Mouse (Mus musculus) midbrain, embryonic 14.5 days (tissue): Measurements from ENCODE around the gene Syn3. TPM values are rescaled to one million over a fixed set of nuclear protein-coding genes. Genes with fewer than 3 reads are reported as not detected.
A peak's percentile ranks its signal among the peaks of the same experiment; 100 is the strongest.

Experiments
- ATAC-seq: fragments of 200-750 bp; cut with Nextera tagmentation; 2 replicates; pipeline ENCODE4 v1.8.0; 2017; ENCODE audit warnings: moderate number of reproducible peaks, moderate library complexity; ENCODE audit not compliant: low FRiP score, low TSS enrichment
- DNase-seq: peaks from one replicate; pipeline ENCODE4 v3.0.0-alpha.2; 2015
- H3K27ac ChIP-seq: fragments of 300-500 bp; sonication (generic); replicated peaks from 2 replicates; pipeline ENCODE4 v1.5.1; 2014; ENCODE audit warnings: mild to moderate bottlenecking, low read depth, low read length, moderate library complexity
- H3K27me3 ChIP-seq: fragments of 300-500 bp; sonication (generic); 2 replicates; pipeline ENCODE4 v1.6.1; 2014; ENCODE audit warnings: low read length, control low read depth, mixed read lengths; ENCODE audit not compliant: control insufficient read depth, insufficient read depth
- H3K36me3 ChIP-seq: fragments of 300-500 bp; sonication (generic); 2 replicates; pipeline ENCODE4 v1.6.1; 2014; ENCODE audit warnings: low read length, control low read depth; ENCODE audit not compliant: control insufficient read depth, insufficient read depth
- H3K4me1 ChIP-seq: fragments of 300-500 bp; sonication (generic); 2 replicates; pipeline ENCODE4 v1.6.1; 2014; ENCODE audit warnings: mild to moderate bottlenecking, antibody characterized with exemption, low read length, control low read depth; ENCODE audit not compliant: control insufficient read depth, insufficient read depth
- H3K4me2 ChIP-seq: fragments of 300-500 bp; sonication (generic); 2 replicates; pipeline ENCODE4 v1.6.1; 2014; ENCODE audit warnings: mild to moderate bottlenecking, low read length, moderate library complexity
- H3K4me3 ChIP-seq: fragments of 300-500 bp; sonication (generic); replicated peaks from 2 replicates; pipeline ENCODE4 v1.5.1; 2014; ENCODE audit warnings: low read depth, low read length
- H3K9ac ChIP-seq: fragments of 300-500 bp; sonication (generic); replicated peaks from 2 replicates; pipeline ENCODE4 v1.6.1; 2014; ENCODE audit warnings: mild to moderate bottlenecking, low read length, moderate library complexity
- H3K9me3 ChIP-seq: fragments of 300-500 bp; sonication (generic); 2 replicates; pipeline ENCODE4 v1.6.1; 2016; ENCODE audit warnings: low read length, control low read depth, mixed read lengths; ENCODE audit not compliant: control insufficient read depth
- WGBS: fragments of 180-500 bp; shearing (Covaris S2); extraction: QIAGEN DNeasy Blood & Tissue Kit; methylation state at CpG from one replicate; pipeline ENCODE4 v1.1.7; 2014; 5-methylcytosine and 5-hydroxymethylcytosine counted together
- polyA plus RNA-seq: library from polyadenylated mRNA; unstranded; fragments of >200 nt; fragmentation: Nextera tagmentation; extraction: Ambion mirVana; gene quantifications from 2 replicates; pipeline ENCODE4 v1.2.1, GENCODE M21; 2014

Syn3 gene
- polyA plus RNA-seq, 1 experiment from 2014 or later = 25.6 TPM

GRCm38 (mm10) chr10:86079921-86080320 lies 418.8 kb downstream of the Syn3 start:
- Histone ChIP-seq H3K9ac (no peak overlapping the region), H3K27me3 (no peaks in the 10 kb centered on the region), H3K4me1 (no peaks in the 10 kb centered on the region), H3K4me3 (no peak overlapping the region), H3K9me3 (no peaks in the 10 kb centered on the region), H3K36me3 (no peaks in the 10 kb centered on the region), H3K4me2 (no peak overlapping the region), H3K27ac (no peak overlapping the region)
- ATAC-seq (no peak), DNase-seq (no peak)
- WGBS = 87% methylated on average over 9 of the region's 9 CpGs

GRCm38 (mm10) chr10:86078761-86079160 lies 419.9 kb downstream of the Syn3 start:
- 89% methylated on average over 2 of the region's 2 CpGs for WGBS

GRCm38 (mm10) chr10:86077272-86077671 lies 421.4 kb downstream of the Syn3 start:
- no peak overlapping the region for H3K27ac ChIP-seq
- ATAC-seq (no peak), DNase-seq (no peak)
- no peaks in the 10 kb centered on the region for H3K36me3 ChIP-seq
- H3K4me3 ChIP-seq = no peak overlapping the region
- H3K4me2 ChIP-seq = no peak overlapping the region
- WGBS = 84% methylated on average over 2 of the region's 2 CpGs
- no peaks in the 10 kb centered on the region for H3K4me1 ChIP-seq
- no peaks in the 10 kb centered on the region for H3K27me3 ChIP-seq
- no peak overlapping the region for H3K9ac ChIP-seq
- H3K9me3 ChIP-seq = peaks cover 4% of the 10 kb centered on the region; the same call in 1 of the 2 replicates

More at GRCm38 (mm10) chr10:86078761-86079160, 419.9 kb downstream of the Syn3 start:
- H3K4me2 ChIP-seq = no peak overlapping the region
- H3K9ac ChIP-seq = no peak overlapping the region
- H3K4me1 ChIP-seq = no peaks in the 10 kb centered on the region
- ATAC-seq (no peak), DNase-seq (no peak)
- no peak overlapping the region for H3K27ac ChIP-seq
- no peaks in the 10 kb centered on the region for H3K36me3 ChIP-seq
- H3K4me3 ChIP-seq = no peak overlapping the region
- peaks cover 2% of the 10 kb centered on the region; the same call in 1 of the 2 replicates for H3K9me3 ChIP-seq
- H3K27me3 ChIP-seq = no peaks in the 10 kb centered on the region

GRCm38 (mm10) chr10:86074971-86075711 lies 423.6 kb downstream of the Syn3 start:
- WGBS = 88% methylated on average over 9 of the region's 9 CpGs
- H3K36me3 ChIP-seq = no peaks in the 10 kb centered on the region
- no peak overlapping the region for H3K9ac ChIP-seq
- H3K4me3 ChIP-seq = no peak overlapping the region
- peaks cover 4% of the 10 kb centered on the region; the same call in 1 of the 2 replicates for H3K9me3 ChIP-seq
- ATAC-seq (no peak), DNase-seq (peak; percentile 8)
- H3K4me2 ChIP-seq = no peak overlapping the region
- no peak overlapping the region for H3K27ac ChIP-seq
- no peaks in the 10 kb centered on the region for H3K27me3 ChIP-seq
- no peaks in the 10 kb centered on the region for H3K4me1 ChIP-seq

- WGBS = 84% methylated on average over 4 of the region's 4 CpGs
- H3K27ac ChIP-seq = no peak overlapping the region
- H3K4me3 ChIP-seq = no peak overlapping the region
- no peaks in the 10 kb centered on the region for H3K36me3 ChIP-seq
- no peaks in the 10 kb centered on the region for H3K27me3 ChIP-seq
- no peak for DNase-seq
- peaks cover 4% of the 10 kb centered on the region; the same call in 1 of the 2 replicates for H3K9me3 ChIP-seq
- H3K4me1 ChIP-seq = no peaks in the 10 kb centered on the region
- no peak for ATAC-seq
- no peak overlapping the region for H3K4me2 ChIP-seq
- H3K9ac ChIP-seq = no peak overlapping the region
Measured at GRCm38 (mm10) chr10:86074134-86074533, 424.6 kb downstream of the Syn3 start.

GRCm38 (mm10) chr10:86070751-86071150 lies 427.9 kb downstream of the Syn3 start:
- 86% methylated on average over 3 of the region's 3 CpGs for WGBS
- H3K27me3 ChIP-seq = no peaks in the 10 kb centered on the region
- no peak for ATAC-seq
- H3K4me3 ChIP-seq = no peak overlapping the region
- no peaks in the 10 kb centered on the region for H3K4me1 ChIP-seq
- DNase-seq = no peak
- no peaks in the 10 kb centered on the region for H3K36me3 ChIP-seq
- no peak overlapping the region for H3K4me2 ChIP-seq
- no peak overlapping the region for H3K9ac ChIP-seq
- no peak overlapping the region for H3K27ac ChIP-seq
- H3K9me3 ChIP-seq = peaks cover 4% of the 10 kb centered on the region; the same call in 1 of the 2 replicates

- peaks cover 4% of the 10 kb centered on the region; the same call in 1 of the 2 replicates for H3K9me3 ChIP-seq
- 6% methylated on average over 3 of the region's 3 CpGs for WGBS
- DNase-seq (peak; percentile 41), ATAC-seq (peak; percentile 32; the same call in 1 of the 2 replicates)
- H3K27me3 ChIP-seq = no peaks in the 10 kb centered on the region
- H3K4me3 ChIP-seq = no peak overlapping the region
- no peaks in the 10 kb centered on the region for H3K4me1 ChIP-seq
- no peaks in the 10 kb centered on the region for H3K36me3 ChIP-seq
- H3K9ac ChIP-seq = no peak overlapping the region
- no peak overlapping the region for H3K27ac ChIP-seq
- H3K4me2 ChIP-seq = no peak overlapping the region
Measured at GRCm38 (mm10) chr10:86069341-86069740, 429.4 kb downstream of the Syn3 start.

- WGBS = 77% methylated on average over 10 of the region's 10 CpGs
- no peak for ATAC-seq
- no peaks in the 10 kb centered on the region for H3K27me3 ChIP-seq
- no peak for DNase-seq
- H3K4me1 ChIP-seq = no peaks in the 10 kb centered on the region
- H3K36me3 ChIP-seq = no peaks in the 10 kb centered on the region
- no peak overlapping the region for H3K9ac ChIP-seq
- no peaks in the 10 kb centered on the region for H3K9me3 ChIP-seq
- H3K27ac ChIP-seq = no peak overlapping the region
- no peak overlapping the region for H3K4me3 ChIP-seq
- H3K4me2 ChIP-seq = no peak overlapping the region
Measured at GRCm38 (mm10) chr10:86067911-86068310, 430.8 kb downstream of the Syn3 start.

- H3K4me2 ChIP-seq = no peak overlapping the region
- H3K36me3 ChIP-seq = no peaks in the 10 kb centered on the region
- H3K27me3 ChIP-seq = no peaks in the 10 kb centered on the region
- no peaks in the 10 kb centered on the region for H3K4me1 ChIP-seq
- no peak overlapping the region for H3K9ac ChIP-seq
- no peak overlapping the region for H3K27ac ChIP-seq
- DNase-seq = no peak
- no peak overlapping the region for H3K4me3 ChIP-seq
- 79% methylated on average over 5 of the region's 5 CpGs for WGBS
- no peak for ATAC-seq
- no peaks in the 10 kb centered on the region for H3K9me3 ChIP-seq
Measured at GRCm38 (mm10) chr10:86066651-86067050, 432.0 kb downstream of the Syn3 start.
